ENCODE assay signal across 15 mouse cellular contexts in the genomic region with DNA sequence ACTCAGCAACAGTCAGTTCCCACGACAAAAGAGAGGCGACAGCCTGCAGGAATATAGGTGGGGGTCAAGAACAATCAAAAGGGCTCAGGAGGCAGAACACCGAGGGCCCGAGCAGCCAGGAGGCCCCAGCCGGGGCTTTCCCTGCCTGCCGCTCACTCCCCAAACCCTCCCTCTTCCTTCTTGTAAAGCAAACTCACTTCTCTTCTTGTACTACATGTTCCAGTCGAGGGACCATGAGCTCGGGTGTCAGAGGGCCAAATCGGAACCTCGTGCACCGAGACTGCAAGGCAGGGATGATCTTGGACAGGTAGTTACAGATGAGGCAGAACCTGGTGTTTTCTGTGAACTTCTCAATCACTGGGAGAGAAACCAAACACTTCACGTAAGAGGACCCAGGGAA.
"Had no signal": no experiment of that assay in that cellular context is flagged by ENCODE, and none has a peak within 500 bp of the region (broad histone marks: within the 10 kb centered on the region; RNA-seq: fewer than 3 reads in every experiment).

No protein-coding gene starts in this region.

- H3K27me3 ChIP-seq: neural tube, embryonic 15.5 days; stomach, embryonic 15.5 days had no signal

- H3K9me3 ChIP-seq: neural tube, embryonic 15.5 days; stomach, embryonic 15.5 days had no signal

- H3K27ac ChIP-seq: neural tube, embryonic 15.5 days; stomach, embryonic 15.5 days; stomach, postnatal 0 days had no signal

- H3K4me2 ChIP-seq: neural tube, embryonic 15.5 days; stomach, embryonic 15.5 days had no signal

- H3K4me3 ChIP-seq: neural tube, embryonic 15.5 days; stomach, embryonic 15.5 days had no signal

- H3K9ac ChIP-seq: neural tube, embryonic 15.5 days; stomach, embryonic 15.5 days had no signal

- DNase-seq: retina, postnatal 1 day; right cerebral cortex, adult 18-20 months; right cerebral cortex, postnatal 14 days; right cerebral cortex, postnatal 25 days; right cerebral cortex, postnatal 4 days; spleen, adult 18-20 months; thymus, adult 18-20 months; thymus, adult 2 months; thymus, postnatal 14 days; thymus, postnatal 25 days; thymus, postnatal 36 days; thymus, postnatal 4 days had no signal
